Mouse (Mus musculus) ovary, postnatal 10 days (tissue): ENCODE measurements at regions not wholly inside any gene's neighbourhood (a gene's known extent, or its start where the extent isn't known, plus 50 kb on each side); places are given as distances from the start of the nearest gene placed in this dataset.
A peak's percentile ranks its signal among the peaks of the same experiment; 100 is the strongest.

Experiments
- DNase-seq: peaks from one replicate; pipeline ENCODE4 v3.0.0; 2022; ENCODE audit warnings: low spot score

GRCm38 (mm10) chr3:15112177-15112838, 219.8 kb downstream of the Gm9733 start:
- no peak for DNase-seq

- no peak for DNase-seq
These were observed 213.3 kb downstream of the Gm9733 start for GRCm38 (mm10) chr3:15118634-15119356.

GRCm38 (mm10) chr3:15126736-15127135, 205.4 kb downstream of the Gm9733 start:
- no peak for DNase-seq

GRCm38 (mm10) chr3:15128370-15128769, 203.7 kb downstream of the Gm9733 start:
- no peak for DNase-seq

- no peak for DNase-seq
These were observed 203.1 kb downstream of the Gm9733 start for GRCm38 (mm10) chr3:15128960-15129359.

- no peak for DNase-seq
These were observed 202.3 kb downstream of the Gm9733 start for GRCm38 (mm10) chr3:15129729-15130369.

GRCm38 (mm10) chr3:15132136-15132535, 200.0 kb downstream of the Gm9733 start:
- no peak for DNase-seq

- no peak for DNase-seq
These were observed 192.6 kb downstream of the Gm9733 start for GRCm38 (mm10) chr3:15139550-15139949.

GRCm38 (mm10) chr3:15153710-15154109, 178.4 kb downstream of the Gm9733 start:
- DNase-seq: no peak

- no peak for DNase-seq
These were observed 177.9 kb downstream of the Gm9733 start for GRCm38 (mm10) chr3:15154153-15154552.

GRCm38 (mm10) chr3:15156681-15157080, 175.4 kb downstream of the Gm9733 start:
- no peak for DNase-seq

- no peak for DNase-seq
These were observed 174.3 kb downstream of the Gm9733 start for GRCm38 (mm10) chr3:15157842-15158241.

GRCm38 (mm10) chr3:15158926-15159325, 173.2 kb downstream of the Gm9733 start:
- DNase-seq: no peak

- DNase-seq: no peak
These were observed 172.0 kb downstream of the Gm9733 start for GRCm38 (mm10) chr3:15159965-15160714.

GRCm38 (mm10) chr3:15175811-15176210, 156.3 kb downstream of the Gm9733 start:
- DNase-seq: no peak

- DNase-seq: no peak
These were observed 152.9 kb downstream of the Gm9733 start for GRCm38 (mm10) chr3:15179079-15179812.

GRCm38 (mm10) chr3:15181111-15181510, 151.0 kb downstream of the Gm9733 start:
- no peak for DNase-seq

GRCm38 (mm10) chr3:15186731-15187130, 145.4 kb downstream of the Gm9733 start:
- DNase-seq: no peak

GRCm38 (mm10) chr3:15194362-15194761, 137.7 kb downstream of the Gm9733 start:
- peak; percentile 3 for DNase-seq

GRCm38 (mm10) chr3:15196101-15196500, 136.0 kb downstream of the Gm9733 start:
- no peak for DNase-seq

GRCm38 (mm10) chr3:15198086-15198485, 134.0 kb downstream of the Gm9733 start:
- DNase-seq: no peak

- no peak for DNase-seq
These were observed 131.8 kb downstream of the Gm9733 start for GRCm38 (mm10) chr3:15200309-15200708.
